Mouse (Mus musculus) hindbrain, postnatal 0 days (tissue): Measurements from ENCODE around the gene Morc2a. TPM values are rescaled to one million over a fixed set of nuclear protein-coding genes. Genes with fewer than 3 reads are reported as not detected.

Source experiments
- ATAC-seq: fragments of 200-750 bp; cut with Nextera tagmentation; 2 replicates; pipeline ENCODE4 v1.8.0; 2017; ENCODE audit warnings: mild to moderate bottlenecking, moderate TSS enrichment, moderate library complexity
- DNase-seq: peaks from one replicate; pipeline ENCODE4 v3.0.0-alpha.2; 2015; ENCODE audit warnings: low spot score
- H3K27ac ChIP-seq: fragments of 300-500 bp; sonication (generic); 2 replicates; pipeline ENCODE4 v1.5.1; 2014; ENCODE audit warnings: mild to moderate bottlenecking
- H3K27me3 ChIP-seq: fragments of 300-500 bp; sonication (generic); 2 replicates; pipeline ENCODE4 v1.6.1; 2014; ENCODE audit warnings: low read length, mixed read lengths; ENCODE audit not compliant: insufficient read depth
- H3K36me3 ChIP-seq: fragments of 300-500 bp; sonication (generic); 2 replicates; pipeline ENCODE4 v1.6.1; 2014; ENCODE audit warnings: low read length, mixed read lengths; ENCODE audit not compliant: insufficient read depth
- H3K4me1 ChIP-seq: fragments of 300-500 bp; sonication (generic); 2 replicates; pipeline ENCODE4 v1.6.1; 2014; ENCODE audit warnings: antibody characterized with exemption, low read length, mixed read lengths; ENCODE audit not compliant: insufficient read depth
- H3K4me2 ChIP-seq: fragments of 300-500 bp; sonication (generic); 2 replicates; pipeline ENCODE4 v1.6.1; 2014; ENCODE audit warnings: low read depth, mild to moderate bottlenecking, low read length, moderate library complexity, mixed read lengths
- H3K4me3 ChIP-seq: fragments of 300-500 bp; sonication (generic); 2 replicates; pipeline ENCODE4 v1.5.1; 2014; ENCODE audit warnings: low read length
- H3K9ac ChIP-seq: fragments of 300-500 bp; sonication (generic); replicated peaks from 2 replicates; pipeline ENCODE4 v1.6.1; 2014; ENCODE audit warnings: mild to moderate bottlenecking, low read length, moderate library complexity, mixed read lengths
- H3K9me3 ChIP-seq: fragments of 300-500 bp; sonication (generic); 2 replicates; pipeline ENCODE4 v1.6.1; 2016; ENCODE audit warnings: low read length, mixed read lengths
- CTCF ChIP-seq: IDR thresholded peaks from 2 replicates; pipeline ENCODE4 v1.5.1; 2016; ENCODE audit warnings: antibody characterized with exemption, control low read depth, low read depth
- WGBS: fragments of 180-500 bp; shearing (Covaris S2); extraction: QIAGEN DNeasy Blood & Tissue Kit; methylation state at CpG from one replicate; pipeline ENCODE4 v1.1.7; 2014; 5-methylcytosine and 5-hydroxymethylcytosine counted together
- polyA plus RNA-seq: library from polyadenylated mRNA; unstranded; fragments of >200 nt; fragmentation: Nextera tagmentation; extraction: Ambion mirVana; gene quantifications from 2 replicates; pipeline ENCODE4 v1.2.1, GENCODE M21; 2015
- total RNA-seq: library from RNA; depleted of rRNA; stranded (reverse); fragments of >200 nt; gene quantifications from 2 replicates; pipeline ENCODE4 v1.2.3, GENCODE M21; 2014

The Morc2a gene
- total and polyA plus RNA-seq, 2 experiments from 2014 or later = 17.7 to 34.9 TPM

DNA sequence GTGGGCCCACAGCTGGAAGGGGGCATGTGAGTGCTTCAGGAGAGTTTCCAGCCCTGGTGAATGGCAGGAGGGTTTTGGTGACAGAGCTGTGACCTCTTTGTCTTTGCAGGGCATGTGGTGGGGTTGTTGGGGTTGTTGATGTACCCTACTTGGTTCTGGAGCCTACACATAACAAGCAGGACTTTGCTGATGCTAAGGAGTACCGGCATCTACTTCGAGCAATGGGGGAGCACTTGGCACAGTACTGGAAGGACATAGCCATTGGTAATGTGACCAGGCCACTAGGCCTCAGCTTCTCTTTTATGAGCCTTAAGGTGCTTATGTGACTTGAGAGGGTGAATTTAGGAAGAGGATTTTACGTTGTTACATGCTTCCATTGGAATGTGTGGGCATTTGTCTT, 30.8 kb downstream of the Morc2a start:
- Histone ChIP-seq H3K4me1 (no peaks in the 10 kb centered on the region), H3K36me3 (peaks cover 65% of the 10 kb centered on the region), H3K27ac (no peak overlapping the region), H3K4me2 (no peak overlapping the region), H3K27me3 (no peaks in the 10 kb centered on the region), H3K4me3 (no peak overlapping the region), H3K9ac (no peak overlapping the region), H3K9me3 (no peaks in the 10 kb centered on the region)
- no peak for ATAC-seq
- no peak for DNase-seq
- 94% methylated on average over 3 of the region's 3 CpGs for WGBS
- TF ChIP-seq CTCF = no peak

DNA sequence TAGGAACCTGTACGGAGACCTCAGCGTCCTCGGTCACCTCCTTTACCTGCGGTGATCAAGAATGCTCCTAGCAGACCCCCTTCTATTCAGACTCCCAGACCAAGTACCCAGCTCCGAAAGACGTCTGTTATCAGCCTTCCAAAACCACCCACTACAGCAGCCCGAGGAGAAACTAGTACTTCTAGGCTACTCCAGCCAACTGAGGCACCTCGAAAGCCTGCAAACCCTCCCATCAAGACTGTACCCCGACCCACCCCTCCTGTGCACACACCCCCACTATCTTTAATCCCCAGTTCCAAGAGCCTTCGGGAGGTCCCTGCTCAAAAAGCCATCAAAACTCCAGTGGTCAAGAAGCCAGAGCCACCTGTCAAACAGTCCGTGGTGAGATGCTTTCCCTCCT, 34.7 kb downstream of the Morc2a start:
- peaks cover 68% of the 10 kb centered on the region for H3K36me3 ChIP-seq
- DNase-seq = no peak
- H3K4me1 ChIP-seq = no peaks in the 10 kb centered on the region
- no peak overlapping the region for H3K4me2 ChIP-seq
- no peak overlapping the region for H3K4me3 ChIP-seq
- no peaks in the 10 kb centered on the region for H3K27me3 ChIP-seq
- no peak for TF ChIP-seq CTCF
- 96% methylated on average over 11 of the region's 11 CpGs for WGBS
- no peak overlapping the region for H3K27ac ChIP-seq
- no peak overlapping the region for H3K9ac ChIP-seq
- H3K9me3 ChIP-seq = no peaks in the 10 kb centered on the region
- ATAC-seq = no peak

DNA sequence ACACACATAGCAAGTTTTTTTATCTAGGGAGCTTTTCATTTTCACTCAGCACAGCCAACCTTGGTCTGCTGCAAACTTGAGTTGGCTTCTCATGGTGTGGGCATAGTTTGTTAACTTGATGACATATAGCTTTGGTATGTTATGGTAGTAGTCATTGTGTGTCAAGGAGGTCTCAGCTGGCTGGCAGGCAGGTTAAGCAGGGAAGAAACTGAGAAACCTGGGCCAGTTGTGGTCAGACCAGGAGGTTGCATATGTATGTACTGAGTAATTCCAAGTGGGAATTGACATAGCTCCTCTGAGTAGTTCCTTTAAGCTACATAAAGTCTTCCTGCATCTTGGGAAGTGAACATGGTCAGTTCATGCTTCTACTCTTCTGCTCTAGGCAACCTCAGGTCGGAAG, 35.2 kb downstream of the Morc2a start:
- no peaks in the 10 kb centered on the region for H3K4me1 ChIP-seq
- no peaks in the 10 kb centered on the region for H3K9me3 ChIP-seq
- DNase-seq (no peak), ATAC-seq (no peak)
- H3K36me3 ChIP-seq = peaks cover 68% of the 10 kb centered on the region
- H3K27me3 ChIP-seq = no peaks in the 10 kb centered on the region
- no peak overlapping the region for H3K4me3 ChIP-seq
- H3K4me2 ChIP-seq = no peak overlapping the region
- H3K9ac ChIP-seq = no peak overlapping the region
- 94% methylated on average over 1 of the region's 1 CpGs for WGBS
- no peak overlapping the region for H3K27ac ChIP-seq
- no peak for TF ChIP-seq CTCF

DNA sequence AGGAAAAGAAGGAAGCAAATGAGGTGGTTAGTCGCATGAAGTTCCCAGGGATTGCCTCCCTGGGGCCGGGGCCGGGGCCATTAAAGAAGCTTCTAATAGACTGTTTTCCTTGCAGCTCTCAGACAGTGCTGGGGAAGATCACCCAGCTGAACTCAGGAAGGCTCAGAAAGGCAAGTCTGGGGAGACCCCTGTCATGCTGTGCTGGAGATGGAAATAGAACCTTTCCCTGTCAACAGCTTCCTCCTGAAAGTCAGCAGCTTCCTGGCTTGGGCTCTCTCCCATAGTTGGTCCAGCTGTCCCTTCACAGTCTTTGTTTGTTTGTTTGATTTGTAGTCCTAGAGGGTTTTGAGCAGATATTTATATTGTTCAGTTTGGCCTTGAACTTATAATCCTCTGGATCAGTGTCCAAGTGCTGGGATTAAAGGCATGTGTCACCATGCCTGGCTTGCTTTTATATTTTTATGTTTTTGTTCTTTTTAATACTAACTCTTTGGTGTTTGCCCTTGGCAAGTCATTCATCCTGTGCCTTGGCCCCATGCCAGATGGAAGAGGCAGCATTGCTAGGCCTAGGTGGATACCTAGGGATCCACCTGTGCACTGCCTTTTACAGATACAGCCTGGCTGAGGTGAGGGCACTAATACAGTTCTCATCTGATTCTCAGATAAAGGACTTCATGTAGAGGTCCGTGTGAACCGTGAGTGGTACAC, 35.9 kb downstream of the Morc2a start:
- TF ChIP-seq CTCF = no peak
- ATAC-seq (no peak), DNase-seq (peak; percentile 22)
- no peak overlapping the region for H3K27ac ChIP-seq
- no peak overlapping the region for H3K4me2 ChIP-seq
- no peak overlapping the region for H3K4me3 ChIP-seq
- H3K36me3 ChIP-seq = peaks cover 70% of the 10 kb centered on the region
- no peaks in the 10 kb centered on the region for H3K4me1 ChIP-seq
- no peak overlapping the region for H3K9ac ChIP-seq
- no peaks in the 10 kb centered on the region for H3K9me3 ChIP-seq
- 81% methylated on average over 5 of the region's 5 CpGs for WGBS
- H3K27me3 ChIP-seq = no peaks in the 10 kb centered on the region

DNA sequence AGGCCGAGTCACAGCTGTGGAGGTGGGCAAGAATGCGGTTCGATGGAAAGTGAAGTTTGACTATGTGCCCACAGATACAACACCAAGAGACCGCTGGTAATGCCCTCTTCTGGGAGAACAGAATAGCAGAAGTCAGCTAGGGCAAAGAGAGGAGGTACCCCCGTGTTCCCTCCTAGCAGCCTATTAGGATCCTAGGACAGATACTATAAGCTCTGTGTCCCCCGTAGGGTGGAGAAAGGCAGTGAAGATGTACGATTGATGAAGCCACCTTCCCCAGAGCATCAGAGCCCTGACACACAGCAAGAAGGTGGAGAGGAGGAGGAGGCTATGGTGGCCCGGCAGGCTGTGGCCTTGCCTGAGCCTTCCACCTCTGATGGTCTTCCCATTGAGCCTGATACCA, 36.4 kb downstream of the Morc2a start:
- H3K4me2 ChIP-seq = no peak overlapping the region
- 90% methylated on average over 8 of the region's 8 CpGs for WGBS
- no peak overlapping the region for H3K9ac ChIP-seq
- ATAC-seq (no peak), DNase-seq (no peak)
- H3K36me3 ChIP-seq = peaks cover 70% of the 10 kb centered on the region
- no peaks in the 10 kb centered on the region for H3K9me3 ChIP-seq
- no peak for TF ChIP-seq CTCF
- no peak overlapping the region for H3K4me3 ChIP-seq
- H3K27ac ChIP-seq = no peak overlapping the region
- H3K4me1 ChIP-seq = no peaks in the 10 kb centered on the region
- no peaks in the 10 kb centered on the region for H3K27me3 ChIP-seq

DNA sequence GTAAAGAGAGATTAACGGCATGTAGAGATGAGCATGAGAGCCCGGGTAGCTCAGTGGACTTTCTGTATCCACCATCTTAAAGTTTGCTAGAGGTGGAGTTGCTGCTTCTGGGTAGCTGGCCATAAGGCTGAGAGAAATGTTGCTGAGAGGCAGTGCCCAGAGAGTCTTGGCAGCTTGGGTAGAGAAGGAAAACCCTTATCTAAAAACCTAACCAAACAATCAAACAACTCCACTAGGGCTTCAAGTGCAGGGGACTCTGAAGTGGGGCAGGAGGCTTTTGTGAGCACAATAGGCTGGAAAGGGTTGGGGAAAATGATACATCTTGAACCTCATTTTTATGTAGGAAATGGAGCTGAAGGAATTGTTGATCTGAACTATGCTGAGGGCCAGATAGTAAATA, 37.3 kb downstream of the Morc2a start:
- Histone ChIP-seq H3K9me3 (no peaks in the 10 kb centered on the region), H3K36me3 (peaks cover 72% of the 10 kb centered on the region), H3K4me1 (no peaks in the 10 kb centered on the region), H3K27me3 (no peaks in the 10 kb centered on the region), H3K4me3 (no peak overlapping the region), H3K4me2 (no peak overlapping the region), H3K27ac (no peak overlapping the region), H3K9ac (no peak overlapping the region)
- no peak for TF ChIP-seq CTCF
- ATAC-seq = no peak
- 93% methylated on average over 2 of the region's 2 CpGs for WGBS
- DNase-seq = no peak

DNA sequence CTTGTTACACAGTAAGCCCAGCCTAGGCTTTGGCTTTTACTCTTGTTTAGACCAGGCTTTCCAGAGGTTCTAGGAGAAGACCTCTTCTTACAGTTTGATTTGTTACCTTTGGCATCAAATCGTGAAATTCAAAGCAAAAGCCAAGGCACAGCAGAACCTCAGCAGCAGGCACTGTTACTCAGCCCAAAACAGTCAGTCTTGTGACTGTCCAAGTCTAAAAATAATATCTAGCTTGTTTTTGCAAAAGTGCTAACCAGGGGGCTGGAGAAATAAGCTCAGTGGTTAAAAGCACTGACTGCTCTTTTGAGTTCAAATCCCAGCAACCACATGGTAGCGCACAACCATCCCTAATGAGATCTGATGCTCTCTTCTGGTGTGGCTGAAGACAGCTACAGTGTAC, 37.9 kb downstream of the Morc2a start:
- Histone ChIP-seq H3K4me3 (no peak overlapping the region), H3K27ac (no peak overlapping the region), H3K9ac (no peak overlapping the region), H3K27me3 (no peaks in the 10 kb centered on the region), H3K4me2 (no peak overlapping the region), H3K4me1 (no peaks in the 10 kb centered on the region), H3K9me3 (no peaks in the 10 kb centered on the region), H3K36me3 (peaks cover 72% of the 10 kb centered on the region)
- ATAC-seq (no peak), DNase-seq (no peak)
- no peak for TF ChIP-seq CTCF
- 85% methylated on average over 2 of the region's 2 CpGs for WGBS
